Mouse (Mus musculus): Measurements from ENCODE around the gene Lst1.

Lst1 gene

GRCm38 (mm10) chr17:35159638-35160037 lies 28.6 kb downstream of the Lst1 start:
- no peak for DNase-seq (ENCODE audit: low read depth, low spot score)

GRCm38 (mm10) chr17:35158850-35159593 lies 29.2 kb downstream of the Lst1 start:
- DNase-seq (ENCODE audit: low read depth, low spot score) = no peak

GRCm38 (mm10) chr17:35157661-35158175 lies 30.5 kb downstream of the Lst1 start:
- DNase-seq (ENCODE audit: low read depth, low spot score) = no peak

- DNase-seq (ENCODE audit: low read depth, low spot score) = no peak
These were observed 31.0 kb downstream of the Lst1 start for GRCm38 (mm10) chr17:35157254-35157653.

GRCm38 (mm10) chr17:35156461-35157200 lies 31.6 kb downstream of the Lst1 start:
- DNase-seq (ENCODE audit: low read depth, low spot score) = no peak

GRCm38 (mm10) chr17:35155451-35155850 lies 32.8 kb downstream of the Lst1 start:
- no peak for DNase-seq (ENCODE audit: low read depth, low spot score)

- no peak for DNase-seq (ENCODE audit: low read depth, low spot score)
These were observed 33.6 kb downstream of the Lst1 start for GRCm38 (mm10) chr17:35154616-35155015.

- no peak for DNase-seq (ENCODE audit: low read depth, low spot score)
These were observed 34.3 kb downstream of the Lst1 start for GRCm38 (mm10) chr17:35153931-35154330.

GRCm38 (mm10) chr17:35153077-35153476 lies 35.2 kb downstream of the Lst1 start:
- DNase-seq (ENCODE audit: low read depth, low spot score) = no peak

- DNase-seq (ENCODE audit: low read depth, low spot score) = no peak
These were observed 36.1 kb downstream of the Lst1 start for GRCm38 (mm10) chr17:35152121-35152520.

- no peak for DNase-seq (ENCODE audit: low read depth, low spot score)
These were observed 40.2 kb downstream of the Lst1 start for GRCm38 (mm10) chr17:35147922-35148639.

GRCm38 (mm10) chr17:35147348-35147747 lies 40.9 kb downstream of the Lst1 start:
- no peak for DNase-seq (ENCODE audit: low read depth, low spot score)

GRCm38 (mm10) chr17:35146139-35146538 lies 42.1 kb downstream of the Lst1 start:
- DNase-seq (ENCODE audit: low read depth, low spot score) = no peak

- DNase-seq (ENCODE audit: low read depth, low spot score) = no peak
These were observed 46.3 kb downstream of the Lst1 start for GRCm38 (mm10) chr17:35141971-35142370.

GRCm38 (mm10) chr17:35140490-35140996 lies 47.7 kb downstream of the Lst1 start:
- no peak for DNase-seq (ENCODE audit: low read depth, low spot score)

- DNase-seq (ENCODE audit: low read depth, low spot score) = no peak
These were observed 49.0 kb downstream of the Lst1 start for GRCm38 (mm10) chr17:35139269-35139668.

GRCm38 (mm10) chr17:35135591-35136320 lies 52.5 kb downstream of the Lst1 start:
- peak; percentile 49 for DNase-seq (ENCODE audit: low read depth, low spot score)

Measured in c-Kit-negative CD71-positive TER-119-positive erythroid progenitor cells, embryonic 14.5 days (primary cell).